Mouse (Mus musculus) liver, postnatal 0 days (tissue): ENCODE results near the gene Wwox.
A peak's percentile ranks its signal among the peaks of the same experiment; 100 is the strongest.

Experiments used
- CTCF ChIP-seq: sonication (generic); IDR thresholded peaks from 2 replicates; pipeline ENCODE4 v1.5.1; 2016; ENCODE audit warnings: antibody characterized with exemption, low read depth
- EP300 ChIP-seq: IDR thresholded peaks from 2 replicates; pipeline ENCODE4 v1.6.1; 2016; ENCODE audit warnings: antibody characterized with exemption, low read depth, mild to moderate bottlenecking

DNA sequence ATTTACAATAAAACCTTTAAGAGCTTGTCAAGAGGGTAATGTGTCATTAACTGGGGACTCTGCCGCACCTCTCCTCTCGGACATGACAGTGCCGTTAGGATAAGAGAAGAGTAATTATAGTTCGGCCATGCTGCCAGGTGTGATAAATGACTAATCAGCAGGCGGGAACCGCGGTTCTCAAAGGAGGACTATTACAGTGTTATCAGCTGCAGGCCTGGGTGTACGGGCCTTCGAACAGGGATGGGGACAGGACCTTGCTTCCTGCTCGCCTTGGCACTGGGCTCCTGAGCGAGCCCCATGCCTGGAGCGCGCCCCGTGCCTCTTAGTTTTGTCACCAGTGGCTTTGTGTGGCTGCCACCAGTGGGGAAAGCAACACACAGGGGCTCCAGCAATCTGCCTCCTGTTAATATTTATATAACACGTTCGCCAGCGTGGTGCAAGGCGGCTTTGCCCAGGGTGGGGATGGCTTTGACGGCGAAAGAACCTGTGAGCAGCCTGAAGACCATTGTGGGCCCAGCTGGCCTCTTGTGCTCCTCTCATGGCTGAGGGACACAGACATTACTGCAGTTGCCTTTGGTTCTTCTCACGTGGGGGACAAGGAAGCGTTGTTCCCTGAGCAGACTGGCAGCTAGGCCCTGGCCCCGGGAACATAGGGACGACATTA is 711.1 kb downstream of the Wwox start:
- no peak for TF ChIP-seq CTCF
- peak; percentile 53; the same call in 1 of the 2 replicates for TF ChIP-seq EP300
